Mouse (Mus musculus): ENCODE data around the gene 1700019D03Rik.

- TF ChIP-seq CTCF (IDR thresholded peaks at IDR 0.05; ENCODE audit: borderline replicate concordance, control insufficient read depth, extremely low read depth, insufficient read depth, low read length, poor library complexity) (no peak), POLR2A (IDR thresholded peaks at IDR 0.05; ENCODE audit: control insufficient read depth, extremely low read depth, insufficient read depth, low read length, poor library complexity) (no peak)
Measured at GRCm38 (mm10) chr1:53014716-53015115, 5.3 kb downstream of the 1700019D03Rik start.

All from thymus, adult 2 months (tissue).